Mouse (Mus musculus): ENCODE measurements around the gene Fcho2. TPM values are rescaled to one million over a fixed set of nuclear protein-coding genes. Genes with fewer than 3 reads are reported as not detected.

Gene Fcho2
- polyA plus RNA-seq, 1 experiment from 2014 or later, result 37.5 TPM

DNA sequence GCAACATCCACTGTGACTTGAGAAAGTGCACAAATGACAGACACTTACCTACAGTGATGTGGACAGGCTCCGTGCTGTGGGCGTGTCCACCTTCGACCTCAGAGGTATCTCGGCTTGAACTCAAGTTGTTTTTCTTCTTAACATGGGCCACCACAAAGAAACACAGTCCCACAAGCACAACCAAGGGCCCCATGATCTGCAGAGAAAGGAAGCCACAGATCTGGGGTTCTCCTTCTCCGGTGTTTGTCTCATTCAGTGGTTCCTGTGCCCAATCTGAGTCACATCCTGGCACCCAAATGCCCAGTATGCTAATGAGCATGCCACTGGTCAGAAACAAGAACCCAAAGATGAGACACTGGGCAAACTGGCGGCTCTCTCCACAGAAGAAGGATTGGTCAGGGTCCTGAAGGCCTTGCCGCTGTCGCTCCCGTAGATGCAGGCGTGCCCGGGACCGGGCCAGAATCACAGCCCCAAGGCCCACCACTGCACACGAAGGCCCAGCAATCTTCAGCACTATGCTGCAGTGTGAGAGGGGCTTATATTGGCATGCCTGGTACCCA, 123.2 kb downstream of the Fcho2 start:
- Histone ChIP-seq H3K4me2 (replicated peaks; ENCODE audit: low read depth, low read length) (no peak overlapping the region), H3K9ac (replicated peaks; ENCODE audit: low read length) (no peak overlapping the region)
- 85% methylated on average over 13 of the region's 13 CpGs for WGBS

DNA sequence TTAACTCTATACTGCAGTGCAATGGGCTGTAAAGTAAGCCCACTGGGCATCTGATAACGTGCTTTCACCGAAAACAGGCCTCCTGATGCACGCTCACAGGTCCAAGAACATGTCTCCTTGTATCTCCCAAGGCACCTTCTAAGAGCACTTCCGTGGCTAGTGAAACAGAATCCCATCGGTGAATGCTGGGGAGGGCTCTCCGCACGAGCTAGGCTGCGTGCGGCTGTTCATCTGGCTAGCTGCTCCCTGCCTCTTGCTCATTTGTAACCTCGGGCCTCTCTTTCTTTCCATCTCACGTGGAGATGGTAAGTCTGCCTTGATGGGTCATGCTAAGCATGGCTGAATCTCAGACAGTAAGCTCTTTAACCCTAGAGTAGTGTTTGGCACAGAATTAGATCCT, 124.4 kb downstream of the Fcho2 start:
- Histone ChIP-seq H3K4me1 (ENCODE audit: insufficient read depth, low read length) (peaks cover 16% of the 10 kb centered on the region), H3K27ac (ENCODE audit: low read length) (no peak overlapping the region), H3K9me3 (ENCODE audit: low read length) (no peaks in the 10 kb centered on the region), H3K36me3 (ENCODE audit: insufficient read depth, low read length) (no peaks in the 10 kb centered on the region), H3K27me3 (ENCODE audit: insufficient read depth, low read length) (peaks cover 15% of the 10 kb centered on the region; the same call in 1 of the 2 replicates), H3K4me3 (ENCODE audit: low read length) (no peak overlapping the region), H3K9ac (replicated peaks; ENCODE audit: low read length) (no peak overlapping the region), H3K4me2 (replicated peaks; ENCODE audit: low read depth, low read length) (no peak overlapping the region)
- 78% methylated on average over 11 of the region's 11 CpGs for WGBS
- ATAC-seq (ENCODE audit: low FRiP score, low TSS enrichment), result no peak

More for the DNA sequence above, 123.2 kb downstream of the Fcho2 start:
- peaks cover 16% of the 10 kb centered on the region; the same call in 1 of the 2 replicates for H3K27me3 ChIP-seq (ENCODE audit: insufficient read depth, low read length)
- H3K27ac ChIP-seq (ENCODE audit: low read length), result no peak overlapping the region
- no peaks in the 10 kb centered on the region for H3K9me3 ChIP-seq (ENCODE audit: low read length)
- peaks cover 16% of the 10 kb centered on the region for H3K4me1 ChIP-seq (ENCODE audit: insufficient read depth, low read length)
- H3K4me3 ChIP-seq (ENCODE audit: low read length), result no peak overlapping the region
- no peak for ATAC-seq (ENCODE audit: low FRiP score, low TSS enrichment)
- no peaks in the 10 kb centered on the region for H3K36me3 ChIP-seq (ENCODE audit: insufficient read depth, low read length)

DNA sequence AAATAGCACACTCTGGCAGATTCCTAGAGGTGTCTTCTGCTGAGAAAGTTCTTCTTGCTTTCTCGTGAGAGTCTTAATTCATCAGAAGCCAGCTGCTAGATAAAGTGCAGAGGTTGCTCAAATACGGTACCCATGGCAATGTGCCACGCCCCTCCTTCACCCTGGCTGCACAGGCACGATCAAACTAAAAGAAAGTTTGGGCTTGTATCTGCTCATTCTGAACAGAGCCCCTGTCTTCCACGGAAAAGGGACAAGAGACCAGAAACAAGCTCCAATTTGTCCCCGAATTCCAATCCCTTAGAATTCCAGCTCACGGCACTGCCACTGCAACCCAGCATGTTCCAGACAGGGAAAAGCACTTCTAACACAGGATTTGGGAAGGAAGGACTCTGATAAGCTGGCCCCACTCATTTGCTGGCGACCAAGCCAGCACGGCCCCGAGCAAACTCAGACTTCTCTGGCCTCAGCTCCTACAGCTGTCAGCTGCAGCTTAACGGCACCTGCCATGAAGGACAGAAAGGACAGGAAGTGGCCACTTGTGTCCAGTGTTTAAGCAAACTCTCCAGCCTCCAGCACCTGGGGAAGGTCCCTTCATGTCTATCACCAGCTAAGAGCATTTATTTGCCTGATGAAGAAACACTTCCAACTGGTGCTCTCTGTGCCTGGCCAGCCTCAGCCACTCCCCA, 125.5 kb downstream of the Fcho2 start:
- H3K27me3 ChIP-seq (ENCODE audit: insufficient read depth, low read length), result peaks cover 7% of the 10 kb centered on the region; the same call in 1 of the 2 replicates
- H3K4me2 ChIP-seq (replicated peaks; ENCODE audit: low read depth, low read length), result peak overlapping the region; percentile 9; the same call in 1 of the 2 replicates
- WGBS, result 63% methylated on average over 11 of the region's 11 CpGs
- H3K27ac ChIP-seq (ENCODE audit: low read length), result no peak overlapping the region
- H3K9ac ChIP-seq (replicated peaks; ENCODE audit: low read length), result no peak overlapping the region
- no peaks in the 10 kb centered on the region for H3K36me3 ChIP-seq (ENCODE audit: insufficient read depth, low read length)
- ATAC-seq (ENCODE audit: low FRiP score, low TSS enrichment), result no peak
- H3K9me3 ChIP-seq (ENCODE audit: low read length), result no peaks in the 10 kb centered on the region
- H3K4me3 ChIP-seq (ENCODE audit: low read length), result no peak overlapping the region
- H3K4me1 ChIP-seq (ENCODE audit: insufficient read depth, low read length), result peaks cover 8% of the 10 kb centered on the region

DNA sequence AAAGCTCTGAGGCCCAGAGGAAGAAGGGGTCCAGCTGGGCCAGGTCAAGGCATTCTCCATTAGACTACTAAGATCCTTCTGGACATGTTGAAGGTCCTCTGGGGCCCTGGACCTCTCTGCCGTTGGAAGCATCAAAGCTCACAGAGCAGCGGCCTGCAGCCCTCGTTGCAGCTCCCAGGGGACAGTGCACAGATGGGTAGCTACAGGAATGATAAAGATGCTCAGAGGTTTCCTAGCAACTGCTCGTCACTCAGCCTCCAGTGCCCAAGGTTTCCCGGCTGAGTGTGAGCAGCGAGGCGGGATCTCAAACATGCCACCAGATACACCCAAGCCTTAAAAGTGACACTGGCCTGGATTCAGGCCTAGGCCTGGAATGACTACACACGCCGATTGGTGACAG, 127.3 kb downstream of the Fcho2 start:
- H3K4me3 ChIP-seq (ENCODE audit: low read length), result no peak overlapping the region
- no peaks in the 10 kb centered on the region for H3K27me3 ChIP-seq (ENCODE audit: insufficient read depth, low read length)
- no peak overlapping the region for H3K27ac ChIP-seq (ENCODE audit: low read length)
- WGBS, result 46% methylated on average over 9 of the region's 9 CpGs
- no peak overlapping the region for H3K9ac ChIP-seq (replicated peaks; ENCODE audit: low read length)
- no peaks in the 10 kb centered on the region for H3K36me3 ChIP-seq (ENCODE audit: insufficient read depth, low read length)
- no peak for ATAC-seq (ENCODE audit: low FRiP score, low TSS enrichment)
- no peaks in the 10 kb centered on the region for H3K9me3 ChIP-seq (ENCODE audit: low read length)
- peaks cover 9% of the 10 kb centered on the region; the same call in 1 of the 2 replicates for H3K4me1 ChIP-seq (ENCODE audit: insufficient read depth, low read length)
- H3K4me2 ChIP-seq (replicated peaks; ENCODE audit: low read depth, low read length), result no peak overlapping the region

DNA sequence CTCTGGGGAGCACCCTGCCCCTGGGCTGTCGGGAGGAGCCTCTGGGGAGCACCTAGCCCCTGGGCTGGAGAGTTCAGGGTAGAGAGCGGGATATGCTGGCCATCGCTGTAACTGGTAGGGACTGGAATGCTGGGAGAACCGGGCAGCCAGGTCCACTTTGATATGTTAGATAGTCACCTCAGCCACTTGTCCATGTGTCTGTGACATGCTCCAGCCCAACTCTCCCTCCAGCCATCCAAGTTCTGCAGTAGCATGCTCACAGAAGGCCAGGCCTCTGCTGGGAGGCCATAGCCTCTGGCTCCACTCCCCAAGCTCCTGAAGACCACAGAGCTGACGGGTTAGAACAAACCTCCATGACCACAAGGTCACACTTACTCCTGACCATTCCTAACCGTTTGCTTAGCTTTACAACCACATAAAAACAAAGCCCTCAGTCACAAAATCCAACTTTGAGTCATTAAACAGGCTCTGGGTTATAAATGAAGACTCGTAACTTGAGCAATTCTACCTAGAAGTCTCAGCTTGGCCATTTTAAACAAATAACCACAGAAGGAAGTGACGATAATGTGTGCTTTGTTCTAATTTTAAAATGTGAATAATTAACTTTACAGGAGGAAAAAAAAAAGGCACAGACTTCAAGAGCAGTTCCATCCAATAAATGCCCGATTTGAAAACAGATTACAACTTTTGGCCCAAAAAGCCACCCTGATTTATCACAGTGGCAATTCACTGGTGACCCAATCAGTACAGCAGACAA, 130.9 kb downstream of the Fcho2 start:
- Histone ChIP-seq H3K27ac (ENCODE audit: low read length) (peak overlapping the region; percentile 79), H3K36me3 (ENCODE audit: insufficient read depth, low read length) (no peaks in the 10 kb centered on the region), H3K4me2 (replicated peaks; ENCODE audit: low read depth, low read length) (no peak overlapping the region), H3K9ac (replicated peaks; ENCODE audit: low read length) (0 out of 2 replicates have a peak overlapping the region, but pooled peaks have one; percentile 23), H3K4me1 (ENCODE audit: insufficient read depth, low read length) (peaks cover 23% of the 10 kb centered on the region), H3K9me3 (ENCODE audit: low read length) (no peaks in the 10 kb centered on the region), H3K27me3 (ENCODE audit: insufficient read depth, low read length) (no peaks in the 10 kb centered on the region), H3K4me3 (ENCODE audit: low read length) (no peak overlapping the region)
- ATAC-seq (ENCODE audit: low FRiP score, low TSS enrichment), result 0 out of 2 replicates have a peak, but pooled peaks have one; percentile 5
- WGBS, result 43% methylated on average over 9 of the region's 9 CpGs

DNA sequence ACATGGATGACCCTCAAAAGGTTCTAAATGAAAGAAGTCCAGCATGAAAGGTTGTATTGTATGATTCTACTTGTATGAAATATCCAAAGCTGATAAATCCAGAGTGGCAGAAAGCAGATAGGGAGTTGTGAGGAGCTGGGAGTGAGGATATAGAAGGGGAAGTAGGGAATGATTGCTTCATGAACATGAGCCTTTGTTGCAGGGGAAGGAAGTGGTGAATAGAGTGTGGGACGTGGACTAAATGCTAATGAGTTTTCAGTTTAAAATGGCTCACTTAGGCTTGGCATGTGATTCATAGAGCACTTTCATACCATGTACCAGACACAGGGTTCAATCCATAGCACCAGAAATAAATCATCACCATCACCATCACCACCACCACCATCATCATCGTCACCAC, 131.8 kb downstream of the Fcho2 start:
- Histone ChIP-seq H3K4me2 (replicated peaks; ENCODE audit: low read depth, low read length) (no peak overlapping the region), H3K9me3 (ENCODE audit: low read length) (no peaks in the 10 kb centered on the region), H3K27me3 (ENCODE audit: insufficient read depth, low read length) (no peaks in the 10 kb centered on the region), H3K4me3 (ENCODE audit: low read length) (no peak overlapping the region), H3K36me3 (ENCODE audit: insufficient read depth, low read length) (no peaks in the 10 kb centered on the region), H3K4me1 (ENCODE audit: insufficient read depth, low read length) (peaks cover 28% of the 10 kb centered on the region), H3K9ac (replicated peaks; ENCODE audit: low read length) (no peak overlapping the region), H3K27ac (ENCODE audit: low read length) (no peak overlapping the region)
- WGBS, result 88% methylated on average over 2 of the region's 2 CpGs
- ATAC-seq (ENCODE audit: low FRiP score, low TSS enrichment), result no peak

DNA sequence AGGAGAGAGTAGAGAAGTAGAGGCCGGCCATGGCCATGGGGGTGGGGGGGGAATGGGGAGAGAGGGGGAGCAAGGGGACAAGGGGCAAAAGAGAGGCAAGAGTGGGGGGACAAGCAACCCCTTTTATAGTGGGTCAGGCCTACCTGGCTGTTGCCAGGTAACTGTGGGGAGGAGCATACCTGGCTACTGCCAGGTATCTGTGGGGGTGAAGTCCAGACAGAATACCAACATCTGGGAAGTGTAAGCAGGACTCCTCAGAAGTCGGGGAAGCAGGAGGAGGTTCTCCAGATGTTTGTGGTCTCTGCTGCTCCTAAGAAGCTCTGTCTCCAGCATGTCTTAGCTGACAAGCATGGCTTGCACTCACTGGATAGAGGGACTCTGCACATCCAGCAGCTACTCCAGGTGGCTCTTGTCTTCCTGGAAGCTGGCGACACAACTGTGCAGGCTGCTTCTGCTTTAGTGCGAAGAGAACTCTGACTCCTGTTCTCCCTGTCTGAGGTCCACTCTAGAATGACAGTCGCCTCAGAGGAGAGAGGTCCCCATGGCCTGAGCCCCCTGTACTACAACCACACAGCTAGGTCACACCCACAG, 134.7 kb downstream of the Fcho2 start:
- H3K27ac ChIP-seq (ENCODE audit: low read length), result peak overlapping the region; percentile 10; the same call in 1 of the 2 replicates
- no peaks in the 10 kb centered on the region for H3K9me3 ChIP-seq (ENCODE audit: low read length)
- H3K9ac ChIP-seq (replicated peaks; ENCODE audit: low read length), result peak overlapping the region; percentile 26; the same call in 1 of the 2 replicates
- H3K27me3 ChIP-seq (ENCODE audit: insufficient read depth, low read length), result no peaks in the 10 kb centered on the region
- WGBS, result 50% methylated on average over 5 of the region's 5 CpGs
- H3K4me1 ChIP-seq (ENCODE audit: insufficient read depth, low read length), result peaks cover 28% of the 10 kb centered on the region
- H3K4me3 ChIP-seq (ENCODE audit: low read length), result no peak overlapping the region
- H3K36me3 ChIP-seq (ENCODE audit: insufficient read depth, low read length), result no peaks in the 10 kb centered on the region
- peak; percentile 21; the same call in 1 of the 2 replicates for ATAC-seq (ENCODE audit: low FRiP score, low TSS enrichment)
- no peak overlapping the region for H3K4me2 ChIP-seq (replicated peaks; ENCODE audit: low read depth, low read length)

DNA sequence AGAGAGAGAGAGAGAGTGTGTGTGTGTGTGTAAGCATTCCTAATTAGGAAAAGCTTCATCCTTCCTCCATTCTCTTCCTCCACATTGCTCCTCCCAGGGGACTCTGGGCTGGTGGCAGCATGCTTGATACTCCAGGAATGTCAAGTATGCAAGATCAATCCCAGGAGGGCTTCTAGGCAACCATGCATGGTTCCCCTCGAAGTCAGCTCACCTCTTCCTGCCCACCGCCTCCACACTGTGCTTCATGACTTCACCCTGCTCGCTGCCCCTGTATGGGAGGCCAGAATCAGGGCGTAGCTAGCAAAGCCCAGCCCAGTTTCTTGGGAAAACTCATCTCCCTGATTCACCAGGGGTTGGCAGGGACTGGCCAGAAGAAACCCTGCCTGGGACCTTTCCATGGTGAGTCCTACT, 135.6 kb downstream of the Fcho2 start:
- peak overlapping the region; percentile 72 for H3K27ac ChIP-seq (ENCODE audit: low read length)
- ATAC-seq (ENCODE audit: low FRiP score, low TSS enrichment), result peak; percentile 92

DNA sequence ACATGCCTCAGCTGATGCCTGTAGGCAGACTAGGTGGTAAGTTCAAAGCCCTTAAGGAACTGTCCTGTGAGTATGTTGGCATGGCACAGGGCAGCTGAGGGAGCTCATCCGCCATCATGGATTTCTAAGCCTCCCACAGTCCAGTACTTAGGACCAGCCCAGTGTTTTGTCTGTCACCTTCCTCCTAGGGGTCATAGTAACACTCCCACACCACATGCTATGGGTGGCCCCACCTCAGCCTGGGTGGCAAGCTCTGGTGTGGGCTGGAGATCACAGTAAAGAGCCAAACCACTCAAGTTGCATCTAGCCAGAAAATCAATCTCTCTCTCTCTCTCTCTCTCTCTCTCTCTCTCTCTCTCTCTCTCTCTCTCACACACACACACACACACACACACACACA, 136.0 kb downstream of the Fcho2 start:
- no peaks in the 10 kb centered on the region for H3K27me3 ChIP-seq (ENCODE audit: insufficient read depth, low read length)
- no peak overlapping the region for H3K9ac ChIP-seq (replicated peaks; ENCODE audit: low read length)
- H3K9me3 ChIP-seq (ENCODE audit: low read length), result no peaks in the 10 kb centered on the region
- H3K36me3 ChIP-seq (ENCODE audit: insufficient read depth, low read length), result no peaks in the 10 kb centered on the region
- peak; percentile 46; the same call in 1 of the 2 replicates for ATAC-seq (ENCODE audit: low FRiP score, low TSS enrichment)
- H3K4me1 ChIP-seq (ENCODE audit: insufficient read depth, low read length), result peaks cover 20% of the 10 kb centered on the region
- no peak overlapping the region for H3K4me2 ChIP-seq (replicated peaks; ENCODE audit: low read depth, low read length)
- H3K4me3 ChIP-seq (ENCODE audit: low read length), result no peak overlapping the region
- WGBS, result 94% methylated on average over 1 of the region's 1 CpGs
- peak overlapping the region; percentile 72 for H3K27ac ChIP-seq (ENCODE audit: low read length)

More for the DNA sequence above, 135.6 kb downstream of the Fcho2 start:
- Histone ChIP-seq H3K36me3 (ENCODE audit: insufficient read depth, low read length) (no peaks in the 10 kb centered on the region), H3K27me3 (ENCODE audit: insufficient read depth, low read length) (no peaks in the 10 kb centered on the region), H3K9ac (replicated peaks; ENCODE audit: low read length) (no peak overlapping the region), H3K9me3 (ENCODE audit: low read length) (no peaks in the 10 kb centered on the region), H3K4me1 (ENCODE audit: insufficient read depth, low read length) (peaks cover 23% of the 10 kb centered on the region), H3K4me3 (ENCODE audit: low read length) (no peak overlapping the region), H3K4me2 (replicated peaks; ENCODE audit: low read depth, low read length) (no peak overlapping the region)
- whole genome bisulfite sequencing, result 13% methylated on average over 4 of the region's 4 CpGs
